Mouse (Mus musculus) kidney, postnatal 0 days (tissue): ENCODE data around the gene L3mbtl1. TPM values are rescaled to one million over a fixed set of nuclear protein-coding genes. Genes with fewer than 3 reads are reported as not detected.
A peak's percentile ranks its signal among the peaks of the same experiment; 100 is the strongest.

Experiments
- ATAC-seq: fragments of 200-750 bp; cut with Nextera tagmentation; replicated peaks from 2 replicates; pipeline ENCODE4 v1.8.0; 2017; ENCODE audit warnings: low read depth, moderate number of reproducible peaks, moderate TSS enrichment, moderate library complexity; ENCODE audit not compliant: low FRiP score
- DNase-seq: peaks from one replicate; pipeline ENCODE4 v3.0.0-alpha.2; 2016; ENCODE audit warnings: low spot score
- H3K27ac ChIP-seq: fragments of 300-500 bp; sonication (generic); 2 replicates; pipeline ENCODE4 v1.5.1; 2014; ENCODE audit warnings: mild to moderate bottlenecking
- H3K27me3 ChIP-seq: fragments of 300-500 bp; sonication (generic); 2 replicates; pipeline ENCODE4 v1.6.1; 2014; ENCODE audit warnings: low read length, mixed read lengths; ENCODE audit not compliant: insufficient read depth
- H3K36me3 ChIP-seq: fragments of 300-500 bp; sonication (generic); 2 replicates; pipeline ENCODE4 v1.6.1; 2014; ENCODE audit warnings: low read length, mixed read lengths; ENCODE audit not compliant: insufficient read depth
- H3K4me1 ChIP-seq: fragments of 300-500 bp; sonication (generic); replicated peaks from 2 replicates; pipeline ENCODE4 v1.6.1; 2014; ENCODE audit warnings: antibody characterized with exemption, low read length, mixed read lengths; ENCODE audit not compliant: insufficient read depth
- H3K4me2 ChIP-seq: fragments of 300-500 bp; sonication (generic); 2 replicates; pipeline ENCODE4 v1.6.1; 2014; ENCODE audit warnings: mild to moderate bottlenecking, low read length, moderate library complexity, mixed read lengths
- H3K4me3 ChIP-seq: fragments of 300-500 bp; sonication (generic); replicated peaks from 2 replicates; pipeline ENCODE4 v1.5.1; 2014; ENCODE audit warnings: low read depth, low read length
- H3K9ac ChIP-seq: fragments of 300-500 bp; sonication (generic); 2 replicates; pipeline ENCODE4 v1.6.1; 2014; ENCODE audit warnings: low read depth, low read length
- H3K9me3 ChIP-seq: fragments of 300-500 bp; sonication (generic); replicated peaks from 2 replicates; pipeline ENCODE4 v1.6.1; 2016; ENCODE audit warnings: low read length, inconsistent platforms, mixed read lengths
- CTCF ChIP-seq: IDR thresholded peaks from 2 replicates; pipeline ENCODE4 v1.5.1; 2016; ENCODE audit warnings: antibody characterized with exemption, low read depth, mild to moderate bottlenecking, moderate library complexity
- WGBS: fragments of 180-500 bp; shearing (Covaris S2); extraction: QIAGEN DNeasy Blood & Tissue Kit; methylation state at CpG from one replicate; pipeline ENCODE4 v1.1.7; 2014; 5-methylcytosine and 5-hydroxymethylcytosine counted together
- polyA plus RNA-seq: library from polyadenylated mRNA; unstranded; fragments of >200 nt; fragmentation: Nextera tagmentation; extraction: Ambion mirVana; gene quantifications from 2 replicates; pipeline ENCODE4 v1.2.1, GENCODE M21; 2015

Gene L3mbtl1
- polyA plus RNA-seq, 1 experiment from 2014 or later = 0.12 TPM

GRCm38 (mm10) chr2:162914040-162914439 lies 29.2 kb upstream of the L3mbtl1 start:
- Histone ChIP-seq H3K27me3 (no peaks in the 10 kb centered on the region), H3K9me3 (no peaks in the 10 kb centered on the region), H3K4me2 (no peak overlapping the region), H3K36me3 (no peaks in the 10 kb centered on the region), H3K4me3 (no peak overlapping the region), H3K27ac (no peak overlapping the region), H3K9ac (no peak overlapping the region), H3K4me1 (no peaks in the 10 kb centered on the region)
- no peak for TF ChIP-seq CTCF
- ATAC-seq (no peak), DNase-seq (no peak)
- WGBS = 77% methylated on average over 3 of the region's 3 CpGs

GRCm38 (mm10) chr2:162914519-162914918 lies 28.8 kb upstream of the L3mbtl1 start:
- DNase-seq (peak; percentile 50), ATAC-seq (no peak)
- WGBS = 49% methylated on average over 2 of the region's 2 CpGs
- TF ChIP-seq CTCF = peak; percentile 71
- Histone ChIP-seq H3K27me3 (no peaks in the 10 kb centered on the region), H3K9me3 (no peaks in the 10 kb centered on the region), H3K27ac (no peak overlapping the region), H3K36me3 (no peaks in the 10 kb centered on the region), H3K4me1 (no peaks in the 10 kb centered on the region), H3K4me3 (no peak overlapping the region), H3K4me2 (no peak overlapping the region), H3K9ac (no peak overlapping the region)

- DNase-seq = no peak
- Histone ChIP-seq H3K27ac (no peak overlapping the region), H3K9ac (no peak overlapping the region), H3K4me2 (no peak overlapping the region), H3K4me3 (no peak overlapping the region), H3K36me3 (no peaks in the 10 kb centered on the region), H3K9me3 (no peaks in the 10 kb centered on the region), H3K4me1 (no peaks in the 10 kb centered on the region), H3K27me3 (no peaks in the 10 kb centered on the region)
- no peak for TF ChIP-seq CTCF
- ATAC-seq = no peak
- WGBS = 30% methylated on average over 5 of the region's 5 CpGs
These were observed 23.3 kb upstream of the L3mbtl1 start for GRCm38 (mm10) chr2:162919926-162920325.

- peak; percentile 91 for TF ChIP-seq CTCF
- peak; percentile 77 for DNase-seq
- Histone ChIP-seq H3K9ac (no peak overlapping the region), H3K36me3 (no peaks in the 10 kb centered on the region), H3K4me3 (no peak overlapping the region), H3K27me3 (no peaks in the 10 kb centered on the region), H3K27ac (no peak overlapping the region), H3K9me3 (no peaks in the 10 kb centered on the region), H3K4me1 (no peaks in the 10 kb centered on the region), H3K4me2 (no peak overlapping the region)
- WGBS = 9% methylated on average over 6 of the region's 6 CpGs
- ATAC-seq = no peak
These were observed 21.1 kb upstream of the L3mbtl1 start for GRCm38 (mm10) chr2:162922183-162922582.

GRCm38 (mm10) chr2:162922834-162923233 lies 20.4 kb upstream of the L3mbtl1 start:
- ATAC-seq = no peak
- no peak for TF ChIP-seq CTCF

GRCm38 (mm10) chr2:162924126-162924525 lies 19.1 kb upstream of the L3mbtl1 start:
- no peak for ATAC-seq
- Histone ChIP-seq H3K4me3 (no peak overlapping the region), H3K9me3 (no peaks in the 10 kb centered on the region), H3K4me1 (no peaks in the 10 kb centered on the region), H3K27me3 (no peaks in the 10 kb centered on the region), H3K27ac (no peak overlapping the region), H3K4me2 (no peak overlapping the region), H3K9ac (no peak overlapping the region), H3K36me3 (no peaks in the 10 kb centered on the region)
- WGBS = 34% methylated on average over 5 of the region's 5 CpGs
- DNase-seq = peak; percentile 62
- no peak for TF ChIP-seq CTCF

More at GRCm38 (mm10) chr2:162922834-162923233, 20.4 kb upstream of the L3mbtl1 start:
- no peaks in the 10 kb centered on the region for H3K9me3 ChIP-seq
- no peaks in the 10 kb centered on the region for H3K4me1 ChIP-seq
- no peak overlapping the region for H3K4me2 ChIP-seq
- DNase-seq = no peak
- H3K27ac ChIP-seq = no peak overlapping the region
- 70% methylated on average over 5 of the region's 5 CpGs for WGBS
- no peak overlapping the region for H3K9ac ChIP-seq
- no peaks in the 10 kb centered on the region for H3K36me3 ChIP-seq
- H3K4me3 ChIP-seq = no peak overlapping the region
- no peaks in the 10 kb centered on the region for H3K27me3 ChIP-seq

- WGBS = 74% methylated on average over 3 of the region's 3 CpGs
- TF ChIP-seq CTCF = no peak
- no peak overlapping the region for H3K4me3 ChIP-seq
- H3K36me3 ChIP-seq = no peaks in the 10 kb centered on the region
- 0 out of 2 replicates have a peak, but pooled peaks cover 3% of the 10 kb centered on the region for H3K4me1 ChIP-seq
- no peaks in the 10 kb centered on the region for H3K27me3 ChIP-seq
- no peak for DNase-seq
- no peak for ATAC-seq
- H3K9ac ChIP-seq = no peak overlapping the region
- H3K4me2 ChIP-seq = no peak overlapping the region
- no peaks in the 10 kb centered on the region for H3K9me3 ChIP-seq
- H3K27ac ChIP-seq = no peak overlapping the region
These were observed 15.2 kb upstream of the L3mbtl1 start for GRCm38 (mm10) chr2:162927918-162928585.
